Mouse (Mus musculus) cerebellum, adult 2 months (tissue): ENCODE measurements around the gene Hist2h3c1. TPM values are rescaled to one million over a fixed set of nuclear protein-coding genes. Genes with fewer than 3 reads are reported as not detected.
"Not testable (repeated sequence)": the region's sequence is repeated elsewhere in the genome, so short reads cannot be mapped to it uniquely, and the experiment has no call there.

Experiments used
- DNase-seq, 2 experiments: peaks; one replicate each; pipeline ENCODE4 v3.0.0; 2021
- H3K27ac ChIP-seq: fragments of 200-500 bp; 2 replicates; pipeline ENCODE4 v1.5.1; 2012; ENCODE audit warnings: low read length, control low read depth, inconsistent platforms; ENCODE audit not compliant: insufficient read depth
- H3K27me3 ChIP-seq: fragments of 200-500 bp; 2 replicates; pipeline ENCODE4 v1.6.1; 2012; ENCODE audit warnings: inconsistent platforms, mild to moderate bottlenecking, low read length, moderate library complexity; ENCODE audit not compliant: control insufficient read depth, insufficient read depth
- H3K4me1 ChIP-seq: fragments of 200-500 bp; 2 replicates; pipeline ENCODE4 v1.6.1; 2011; ENCODE audit warnings: low read length; ENCODE audit not compliant: control insufficient read depth, insufficient read depth
- H3K4me3 ChIP-seq: fragments of 200-500 bp; replicated peaks from 2 replicates; pipeline ENCODE3; 2011; ENCODE audit warnings: mild to moderate bottlenecking, low read depth, low read length, control low read depth; ENCODE audit not compliant: insufficient read depth
- CTCF ChIP-seq: fragments of 200-500 bp; IDR thresholded peaks from 2 replicates; pipeline ENCODE4 v1.5.1; 2011; ENCODE audit warnings: low read depth, mild to moderate bottlenecking, control low read depth, low read length, moderate library complexity, borderline replicate concordance; ENCODE audit not compliant: insufficient read depth
- POLR2A ChIP-seq: fragments of 200-500 bp; IDR thresholded peaks from 2 replicates; pipeline ENCODE4 v1.6.1; 2011; ENCODE audit warnings: low read length, control low read depth, borderline replicate concordance; ENCODE audit not compliant: insufficient read depth
- WGBS: fragments of 180-500 bp; shearing (Covaris S2); methylation state at CpG from one replicate; pipeline ENCODE4 v1.1.7; 2018; 5-methylcytosine and 5-hydroxymethylcytosine counted together
- polyA plus RNA-seq: library from polyadenylated mRNA; depleted of rRNA; stranded (reverse); fragments of >200 nt; gene quantifications from 2 replicates; pipeline ENCODE4 v1.2.3, GENCODE M21; 2012; rRNA removed

The Hist2h3c1 gene
- polyA plus RNA-seq, 1 experiment: not detected

DNA sequence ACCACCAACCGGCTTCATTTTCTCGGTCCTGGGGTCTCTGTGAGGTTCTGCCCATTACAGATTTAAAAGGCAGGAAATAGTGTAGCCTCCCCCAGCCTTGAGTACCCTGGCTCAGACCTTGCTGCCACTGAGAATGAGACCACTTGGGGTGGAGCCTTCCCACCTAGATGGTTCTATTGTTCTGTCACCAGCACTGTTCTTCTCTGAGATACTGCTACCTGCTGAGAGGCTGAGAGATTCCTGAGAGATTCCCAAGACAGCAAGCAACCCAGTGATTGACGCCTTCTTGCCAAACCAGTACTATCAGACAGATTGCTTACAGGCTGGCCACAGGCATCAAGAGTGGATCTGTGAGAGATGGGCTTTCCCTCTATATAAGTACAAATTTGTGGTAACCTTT lies 42.7 kb downstream of the Hist2h3c1 start:
- Histone ChIP-seq H3K4me1 (no peaks in the 10 kb centered on the region), H3K27me3 (no peaks in the 10 kb centered on the region; the same call in 1 of the 2 replicates), H3K27ac (no peak overlapping the region), H3K4me3 (no peak overlapping the region)
- DNase-seq: no peak
- TF ChIP-seq CTCF: no peak
- no peak for TF ChIP-seq POLR2A
- WGBS: 67% methylated on average over 3 of the region's 3 CpGs

DNA sequence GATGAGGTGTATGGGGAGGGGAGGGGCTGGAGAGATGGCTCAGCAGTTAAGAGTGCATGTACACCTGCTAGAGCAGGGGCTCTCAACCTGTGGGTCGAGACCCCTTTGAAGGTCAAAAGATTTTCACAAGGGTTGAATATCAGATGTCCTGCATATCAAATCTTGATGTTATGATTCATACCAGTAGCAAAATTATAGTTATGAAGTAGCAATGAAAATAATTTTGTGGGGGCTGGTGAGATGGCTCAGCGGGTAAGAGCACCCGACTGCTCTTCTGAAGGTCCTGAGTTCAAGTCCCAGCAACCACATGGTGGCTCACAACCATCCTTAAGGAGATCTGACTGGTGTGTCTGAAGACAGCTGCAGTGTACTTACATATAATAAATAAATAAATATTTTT lies 44.2 kb downstream of the Hist2h3c1 start:
- 90% methylated on average over 3 of the region's 3 CpGs for WGBS
- not testable (repeated sequence) for H3K27ac ChIP-seq, H3K27me3 ChIP-seq, DNase-seq, H3K4me3 ChIP-seq, H3K4me1 ChIP-seq

DNA sequence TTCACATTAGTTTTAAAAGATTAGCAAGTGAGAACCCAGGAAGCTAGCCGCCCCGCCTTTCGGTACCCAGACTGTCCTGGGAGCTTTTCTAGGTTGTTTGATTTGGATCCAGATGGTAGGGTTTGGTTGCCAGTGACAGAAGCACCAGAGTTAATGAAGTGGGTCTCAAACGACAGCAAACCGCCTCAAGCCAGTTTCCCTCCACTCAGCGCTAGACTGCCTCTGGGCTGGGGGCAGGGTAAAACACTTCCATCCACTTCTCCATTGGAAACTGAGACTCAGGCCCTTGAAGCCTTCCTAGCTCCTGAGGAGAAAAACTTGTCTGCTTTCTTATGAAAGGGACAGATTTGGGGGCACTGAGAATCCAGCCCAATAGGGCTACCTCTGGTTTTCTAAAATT lies 46.2 kb downstream of the Hist2h3c1 start:
- no peak for TF ChIP-seq CTCF
- no peak for TF ChIP-seq POLR2A
- Histone ChIP-seq H3K4me1 (no peaks in the 10 kb centered on the region), H3K27ac (no peak overlapping the region), H3K4me3 (no peak overlapping the region), H3K27me3 (no peaks in the 10 kb centered on the region)
- DNase-seq: no peak
- WGBS: 51% methylated on average over 6 of the region's 6 CpGs

DNA sequence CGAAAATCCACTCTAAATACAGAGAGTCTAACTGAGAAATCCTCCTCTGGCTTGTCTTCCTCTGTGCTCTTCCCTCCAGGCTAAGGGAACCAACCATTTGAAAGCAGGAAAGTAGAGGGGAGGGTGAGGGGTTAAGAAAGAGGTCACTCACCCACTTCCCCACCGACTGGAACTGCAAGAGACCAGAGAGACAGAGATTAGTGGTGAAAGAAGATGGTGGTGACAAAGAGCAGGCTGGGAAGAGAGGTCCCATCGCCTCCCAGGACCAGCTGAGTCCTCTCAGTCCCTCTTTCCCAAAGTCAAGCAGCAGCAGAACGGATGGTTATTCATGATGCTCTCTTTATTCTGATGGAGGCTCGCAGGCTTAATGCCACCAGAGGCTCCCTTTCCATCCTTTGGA lies 46.9 kb downstream of the Hist2h3c1 start:
- TF ChIP-seq CTCF (no peak), POLR2A (no peak)
- no peak for DNase-seq
- Histone ChIP-seq H3K27ac (no peak overlapping the region), H3K27me3 (no peaks in the 10 kb centered on the region), H3K4me1 (no peaks in the 10 kb centered on the region), H3K4me3 (no peak overlapping the region)
- 62% methylated on average over 5 of the region's 5 CpGs for WGBS

DNA sequence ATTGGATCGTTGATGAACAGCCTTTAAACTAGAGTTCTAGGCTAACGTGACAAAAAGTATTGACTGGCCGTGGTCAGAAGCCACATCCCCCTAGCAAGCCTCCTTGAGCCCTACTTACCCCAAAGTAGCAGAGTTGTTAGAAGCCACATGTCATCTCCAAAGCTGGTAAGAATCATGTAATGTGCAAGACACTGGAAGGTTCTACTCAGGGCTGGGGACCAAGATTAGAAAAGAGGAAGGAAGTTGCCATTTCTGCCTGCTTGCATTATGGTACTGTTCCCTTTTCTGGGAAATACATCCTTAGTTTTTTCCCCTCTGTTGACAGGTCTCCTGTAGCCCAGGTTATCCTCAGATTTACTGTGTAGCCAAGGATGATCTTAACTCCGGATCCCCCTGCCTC lies 47.3 kb downstream of the Hist2h3c1 start, which contains the start of gene Fcgr1:
Gene Fcgr1, minus strand, starts transcription at position 183 of the 400 bp plus-strand sequence.
- TF ChIP-seq CTCF: no peak
- no peak for TF ChIP-seq POLR2A
- 85% methylated on average over 4 of the region's 4 CpGs for WGBS

More for the DNA sequence above, 47.3 kb downstream of the Hist2h3c1 start, which contains the start of gene Fcgr1:
- H3K4me3 ChIP-seq: no peak within 1 kb of the TSS
- H3K27ac ChIP-seq: no peak within 1 kb of the TSS
- no peaks in the 10 kb centered on the region for H3K4me1 ChIP-seq
- H3K27me3 ChIP-seq: no peaks in the 10 kb centered on the region
- no peak for DNase-seq

Other genes with a start within 250 kb of the Hist2h3c1 start
- 33.3 and 33.6 TPM in 2 replicates for gene Vps45, start 188.2 kb upstream of the Hist2h3c1 start, polyA plus RNA-seq
- 26.3 and 30.0 TPM in 2 replicates for gene Otud7b, start 142.2 kb upstream of the Hist2h3c1 start, polyA plus RNA-seq
- 22.5 and 24.4 TPM in 2 replicates for gene Mtmr11, start 84.7 kb upstream of the Hist2h3c1 start, polyA plus RNA-seq
- gene Sf3b4, start 74.4 kb upstream of the Hist2h3c1 start, polyA plus RNA-seq: 59.5 and 66.4 TPM in 2 replicates
- 399 and 405 TPM in 2 replicates for gene Sv2a, start 65.5 kb upstream of the Hist2h3c1 start, polyA plus RNA-seq
- 47.0 and 47.8 TPM in 2 replicates for gene Bola1, start 27.0 kb upstream of the Hist2h3c1 start, polyA plus RNA-seq
- gene Hist2h2ab, start 26.8 kb upstream of the Hist2h3c1 start, polyA plus RNA-seq: 2.0 and 3.5 TPM in 2 replicates
- 2.2 and 4.8 TPM in 2 replicates for gene Hist2h2ac, start 25.8 kb upstream of the Hist2h3c1 start, polyA plus RNA-seq
- 8.0 and 9.3 TPM in 2 replicates for gene Hist2h2be, start 25.6 kb upstream of the Hist2h3c1 start, polyA plus RNA-seq
- 4.5 and 6.3 TPM in 2 replicates for gene Hist2h3c2, start 7.6 kb upstream of the Hist2h3c1 start, polyA plus RNA-seq
- gene Hist2h2aa2, start 6.4 kb upstream of the Hist2h3c1 start, polyA plus RNA-seq: 6.8 TPM in 1 of 2 replicates, not detected in the other
- gene Hist2h2aa1, start 1.2 kb upstream of the Hist2h3c1 start, polyA plus RNA-seq: 127 and 149 TPM in 2 replicates
- 6.2 and 8.7 TPM in 2 replicates for gene Hist2h4, start 16.6 kb downstream of the Hist2h3c1 start, polyA plus RNA-seq
- 8.1 and 13.9 TPM in 2 replicates for gene Hist2h3b, start 22.0 kb downstream of the Hist2h3c1 start, polyA plus RNA-seq
- 5.4 and 6.7 TPM in 2 replicates for gene Hist2h2bb, start 23.1 kb downstream of the Hist2h3c1 start, polyA plus RNA-seq
- gene Fcgr1, start 47.3 kb downstream of the Hist2h3c1 start, polyA plus RNA-seq: 2.0 TPM in 2 replicates
- not detected in 2 replicates for gene BC107364, start 205.6 kb downstream of the Hist2h3c1 start, polyA plus RNA-seq